Mouse (Mus musculus): Measurements from ENCODE around the gene Klf3. TPM values are rescaled to one million over a fixed set of nuclear protein-coding genes. Genes with fewer than 3 reads are reported as not detected.

Klf3 gene
- polyA plus RNA-seq, 1 experiment from 2014 or later: 79.3 TPM

- WGBS: 94% methylated on average over 11 of the region's 11 CpGs
- TF ChIP-seq CTCF (IDR thresholded peaks at IDR 0.05; ENCODE audit: low read depth): no peak
- H3K4me2 ChIP-seq (replicated peaks; ENCODE audit: low read depth): no peak overlapping the region
- H3K4me1 ChIP-seq (replicated peaks; ENCODE audit: control insufficient read depth, insufficient read depth, low read length): no peaks in the 10 kb centered on the region
- peaks cover 90% of the 10 kb centered on the region for H3K36me3 ChIP-seq (ENCODE audit: control insufficient read depth, insufficient read depth)
- no peak overlapping the region for H3K4me3 ChIP-seq (ENCODE audit: low read depth, low read length)
- H3K27me3 ChIP-seq (replicated peaks; ENCODE audit: control insufficient read depth, insufficient read depth, low read length): no peaks in the 10 kb centered on the region
- H3K27ac ChIP-seq (ENCODE audit: low read depth, low read length): no peak overlapping the region
- H3K9me3 ChIP-seq (ENCODE audit: control insufficient read depth): no peaks in the 10 kb centered on the region
- H3K9ac ChIP-seq (ENCODE audit: low read depth, low read length): no peak overlapping the region
- no peak for ATAC-seq
Measured at GRCm38 (mm10) chr5:64823431-64823830, 20.2 kb downstream of the Klf3 start.

DNA sequence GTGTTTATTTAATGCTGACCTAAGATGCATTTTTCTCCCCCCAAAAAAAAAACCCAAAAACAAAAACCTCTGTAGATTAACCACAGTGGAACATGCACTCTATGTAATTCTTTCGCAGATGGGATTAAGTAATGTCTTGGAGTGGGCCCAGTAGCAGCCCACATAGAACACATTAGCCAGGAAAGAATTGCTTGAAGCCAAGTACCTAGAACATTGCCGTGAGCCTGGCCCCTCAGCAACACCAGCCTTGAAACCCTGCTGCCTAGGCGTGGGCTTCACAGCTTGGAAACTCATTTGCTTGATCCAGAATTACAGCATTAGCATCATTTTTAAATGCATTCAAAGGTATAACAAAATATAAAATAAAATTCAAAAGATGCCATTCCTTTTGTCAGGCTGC lies 21.6 kb downstream of the Klf3 start:
- no peak for ATAC-seq
- TF ChIP-seq CTCF (IDR thresholded peaks at IDR 0.05; ENCODE audit: low read depth): no peak

DNA sequence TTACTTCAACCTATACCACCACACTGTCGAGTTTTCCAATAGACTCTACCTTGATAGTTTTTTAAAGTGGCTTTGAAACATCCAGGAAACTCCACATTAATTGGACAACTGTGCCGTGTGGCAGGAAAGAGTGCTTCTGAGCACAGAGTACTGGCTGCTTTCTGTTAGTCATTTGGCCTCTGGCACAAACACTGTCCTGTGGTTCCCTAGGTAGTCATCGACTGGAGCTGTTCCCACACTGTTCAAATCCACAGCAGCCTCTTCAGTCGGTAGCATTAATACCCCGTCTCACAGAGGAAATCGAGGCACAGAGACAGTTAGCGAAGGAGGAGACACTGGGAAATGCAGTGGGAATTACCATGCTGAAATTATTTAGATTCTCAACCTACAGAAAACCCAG lies 22.3 kb downstream of the Klf3 start:
- TF ChIP-seq CTCF (IDR thresholded peaks at IDR 0.05; ENCODE audit: low read depth): no peak
- H3K4me1 ChIP-seq (replicated peaks; ENCODE audit: control insufficient read depth, insufficient read depth, low read length): no peaks in the 10 kb centered on the region
- 84% methylated on average over 7 of the region's 7 CpGs for WGBS
- H3K4me2 ChIP-seq (replicated peaks; ENCODE audit: low read depth): no peak overlapping the region
- H3K9me3 ChIP-seq (ENCODE audit: control insufficient read depth): no peaks in the 10 kb centered on the region
- H3K4me3 ChIP-seq (ENCODE audit: low read depth, low read length): no peak overlapping the region
- peaks cover 92% of the 10 kb centered on the region for H3K36me3 ChIP-seq (ENCODE audit: control insufficient read depth, insufficient read depth)
- ATAC-seq: no peak
- no peak overlapping the region for H3K9ac ChIP-seq (ENCODE audit: low read depth, low read length)
- no peak overlapping the region for H3K27ac ChIP-seq (ENCODE audit: low read depth, low read length)
- no peaks in the 10 kb centered on the region for H3K27me3 ChIP-seq (replicated peaks; ENCODE audit: control insufficient read depth, insufficient read depth, low read length)

More for the DNA sequence above, 21.6 kb downstream of the Klf3 start:
- no peak overlapping the region for H3K4me2 ChIP-seq (replicated peaks; ENCODE audit: low read depth)
- no peak overlapping the region for H3K4me3 ChIP-seq (ENCODE audit: low read depth, low read length)
- H3K4me1 ChIP-seq (replicated peaks; ENCODE audit: control insufficient read depth, insufficient read depth, low read length): no peaks in the 10 kb centered on the region
- no peak overlapping the region for H3K27ac ChIP-seq (ENCODE audit: low read depth, low read length)
- no peak overlapping the region for H3K9ac ChIP-seq (ENCODE audit: low read depth, low read length)
- H3K9me3 ChIP-seq (ENCODE audit: control insufficient read depth): no peaks in the 10 kb centered on the region
- WGBS: 94% methylated on average over 3 of the region's 3 CpGs
- no peaks in the 10 kb centered on the region for H3K27me3 ChIP-seq (replicated peaks; ENCODE audit: control insufficient read depth, insufficient read depth, low read length)
- H3K36me3 ChIP-seq (ENCODE audit: control insufficient read depth, insufficient read depth): peaks cover 92% of the 10 kb centered on the region

- Histone ChIP-seq H3K4me1 (replicated peaks; ENCODE audit: control insufficient read depth, insufficient read depth, low read length) (no peaks in the 10 kb centered on the region), H3K4me3 (ENCODE audit: low read depth, low read length) (no peak overlapping the region), H3K27me3 (replicated peaks; ENCODE audit: control insufficient read depth, insufficient read depth, low read length) (no peaks in the 10 kb centered on the region), H3K4me2 (replicated peaks; ENCODE audit: low read depth) (no peak overlapping the region), H3K36me3 (ENCODE audit: control insufficient read depth, insufficient read depth) (peaks cover 79% of the 10 kb centered on the region), H3K9me3 (ENCODE audit: control insufficient read depth) (no peaks in the 10 kb centered on the region), H3K9ac (ENCODE audit: low read depth, low read length) (no peak overlapping the region), H3K27ac (ENCODE audit: low read depth, low read length) (no peak overlapping the region)
- 96% methylated on average over 12 of the region's 12 CpGs for WGBS
- TF ChIP-seq CTCF (IDR thresholded peaks at IDR 0.05; ENCODE audit: low read depth): no peak
- no peak for ATAC-seq
Measured at GRCm38 (mm10) chr5:64827151-64827550, 24.0 kb downstream of the Klf3 start.

GRCm38 (mm10) chr5:64828314-64828713 lies 25.1 kb downstream of the Klf3 start:
- H3K27ac ChIP-seq (ENCODE audit: low read depth, low read length): no peak overlapping the region
- no peak for TF ChIP-seq CTCF (IDR thresholded peaks at IDR 0.05; ENCODE audit: low read depth)
- H3K9me3 ChIP-seq (ENCODE audit: control insufficient read depth): peaks cover under 1% of the 10 kb centered on the region; the same call in 1 of the 2 replicates
- H3K4me2 ChIP-seq (replicated peaks; ENCODE audit: low read depth): no peak overlapping the region
- H3K4me3 ChIP-seq (ENCODE audit: low read depth, low read length): no peak overlapping the region
- no peak for ATAC-seq
- no peaks in the 10 kb centered on the region for H3K27me3 ChIP-seq (replicated peaks; ENCODE audit: control insufficient read depth, insufficient read depth, low read length)
- WGBS: 85% methylated on average over 9 of the region's 9 CpGs
- H3K9ac ChIP-seq (ENCODE audit: low read depth, low read length): no peak overlapping the region
- peaks cover 69% of the 10 kb centered on the region for H3K36me3 ChIP-seq (ENCODE audit: control insufficient read depth, insufficient read depth)
- no peaks in the 10 kb centered on the region for H3K4me1 ChIP-seq (replicated peaks; ENCODE audit: control insufficient read depth, insufficient read depth, low read length)

- Histone ChIP-seq H3K4me3 (ENCODE audit: low read depth, low read length) (no peak overlapping the region), H3K36me3 (ENCODE audit: control insufficient read depth, insufficient read depth) (peaks cover 57% of the 10 kb centered on the region), H3K9me3 (ENCODE audit: control insufficient read depth) (peaks cover 3% of the 10 kb centered on the region; the same call in 1 of the 2 replicates), H3K27me3 (replicated peaks; ENCODE audit: control insufficient read depth, insufficient read depth, low read length) (no peaks in the 10 kb centered on the region), H3K9ac (ENCODE audit: low read depth, low read length) (no peak overlapping the region), H3K4me2 (replicated peaks; ENCODE audit: low read depth) (no peak overlapping the region), H3K4me1 (replicated peaks; ENCODE audit: control insufficient read depth, insufficient read depth, low read length) (no peaks in the 10 kb centered on the region), H3K27ac (ENCODE audit: low read depth, low read length) (no peak overlapping the region)
- 93% methylated on average over 10 of the region's 10 CpGs for WGBS
- no peak for TF ChIP-seq CTCF (IDR thresholded peaks at IDR 0.05; ENCODE audit: low read depth)
- no peak for ATAC-seq
Measured at GRCm38 (mm10) chr5:64829606-64830005, 26.4 kb downstream of the Klf3 start.

DNA sequence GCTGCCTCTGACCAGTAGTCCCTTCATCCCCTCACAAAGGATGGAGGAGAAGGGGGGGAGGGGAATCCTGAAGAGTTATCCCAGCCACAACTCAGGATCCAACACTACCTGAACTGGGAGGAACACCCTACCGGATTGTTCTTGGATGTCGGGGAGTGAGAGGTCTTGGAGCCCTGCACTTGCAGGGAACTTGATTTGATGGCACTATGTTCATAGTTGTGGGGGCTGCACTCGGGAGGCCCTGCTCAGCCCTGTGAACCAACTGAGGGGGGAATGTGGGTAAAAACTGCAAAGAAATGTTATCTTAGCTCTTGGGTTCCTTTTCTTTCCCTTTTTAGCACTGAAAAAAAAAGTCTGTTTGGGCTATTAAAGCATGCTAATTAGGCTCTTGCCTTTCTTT lies 27.6 kb downstream of the Klf3 start:
- Histone ChIP-seq H3K9me3 (ENCODE audit: control insufficient read depth) (peaks cover 3% of the 10 kb centered on the region; the same call in 1 of the 2 replicates), H3K27ac (ENCODE audit: low read depth, low read length) (no peak overlapping the region), H3K4me2 (replicated peaks; ENCODE audit: low read depth) (no peak overlapping the region), H3K27me3 (replicated peaks; ENCODE audit: control insufficient read depth, insufficient read depth, low read length) (no peaks in the 10 kb centered on the region), H3K4me3 (ENCODE audit: low read depth, low read length) (no peak overlapping the region), H3K4me1 (replicated peaks; ENCODE audit: control insufficient read depth, insufficient read depth, low read length) (no peaks in the 10 kb centered on the region), H3K36me3 (ENCODE audit: control insufficient read depth, insufficient read depth) (peaks cover 46% of the 10 kb centered on the region), H3K9ac (ENCODE audit: low read depth, low read length) (no peak overlapping the region)
- TF ChIP-seq CTCF (IDR thresholded peaks at IDR 0.05; ENCODE audit: low read depth): no peak
- WGBS: 87% methylated on average over 3 of the region's 3 CpGs
- no peak for ATAC-seq
